Mouse (Mus musculus): ENCODE measurements around the gene Edem3.

GRCm38 (mm10) chr1:151756425-151756728 is 1.2 kb downstream of the Edem3 start:
- TF ChIP-seq POLR2A (IDR thresholded peaks at IDR 0.05; ENCODE audit: control insufficient read depth, extremely low read depth, insufficient read depth, low read length, poor library complexity) (no peak), CTCF (IDR thresholded peaks at IDR 0.05; ENCODE audit: borderline replicate concordance, control insufficient read depth, extremely low read depth, insufficient read depth, low read length, poor library complexity) (no peak)

Measured in thymus, adult 2 months (tissue).